Mouse (Mus musculus) urinary bladder, postnatal 25 days (tissue): ENCODE measurements around the gene Snx29.

Experiments used
- DNase-seq: peaks from one replicate; pipeline ENCODE4 v3.0.0; 2022; ENCODE audit warnings: low spot score

Snx29 gene

GRCm38 (mm10) chr16:11688281-11689005, 365.7 kb downstream of the Snx29 start:
- DNase-seq = no peak

- DNase-seq = no peak
Observed at GRCm38 (mm10) chr16:11690097-11690496, 367.4 kb downstream of the Snx29 start.

DNA sequence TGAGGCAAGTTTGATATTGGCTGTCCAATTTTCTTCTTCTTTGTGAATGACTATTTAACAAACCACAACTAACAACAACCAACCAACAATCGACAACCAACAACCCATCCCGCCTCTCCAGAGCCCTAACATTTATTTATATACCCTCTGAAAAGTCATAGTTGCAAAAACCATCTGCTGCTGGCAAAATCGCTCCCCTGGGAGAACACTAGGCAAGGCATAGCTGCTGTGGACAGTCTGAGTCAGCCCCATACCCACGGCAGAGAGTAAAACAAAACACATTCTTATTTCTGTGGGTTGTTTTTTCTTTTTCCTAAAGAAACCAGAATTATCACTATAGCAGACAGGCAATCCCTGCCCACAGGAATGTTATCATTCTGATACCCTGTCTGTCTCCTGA, 368.0 kb downstream of the Snx29 start:
- no peak for DNase-seq

DNA sequence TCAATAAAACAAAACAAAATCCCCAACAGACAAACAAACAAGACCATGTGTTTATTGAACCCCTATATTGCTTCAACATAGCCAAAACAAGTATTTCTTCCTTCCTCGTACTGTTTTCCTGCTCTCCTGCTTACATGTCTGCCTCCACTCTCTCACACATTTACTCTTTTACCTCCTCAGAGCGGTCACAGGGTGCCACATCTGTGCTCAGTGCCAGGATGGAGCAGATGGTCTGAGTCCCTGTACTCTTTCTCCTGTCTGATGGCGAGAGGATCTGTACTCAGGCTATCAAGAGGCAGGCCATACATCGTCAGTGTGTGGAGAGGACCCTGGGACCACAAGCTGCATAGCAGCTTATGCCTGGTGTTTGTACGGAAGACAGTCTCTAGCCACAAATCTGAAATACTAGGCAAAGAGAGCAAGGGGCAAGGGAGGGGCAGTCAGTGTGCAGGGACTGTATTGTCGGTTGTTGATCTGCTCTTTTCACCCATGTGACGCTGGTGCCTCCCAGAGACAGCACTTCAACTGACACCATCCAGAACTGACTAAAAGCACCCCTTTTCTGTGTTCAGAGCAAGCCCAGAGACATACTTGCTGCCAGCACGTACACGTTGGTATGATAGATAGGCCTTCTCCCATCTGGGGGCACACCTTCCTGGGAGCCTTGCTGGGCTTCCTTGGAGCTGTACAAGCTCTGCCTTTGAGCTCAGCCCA, 368.9 kb downstream of the Snx29 start:
- DNase-seq = no peak

DNA sequence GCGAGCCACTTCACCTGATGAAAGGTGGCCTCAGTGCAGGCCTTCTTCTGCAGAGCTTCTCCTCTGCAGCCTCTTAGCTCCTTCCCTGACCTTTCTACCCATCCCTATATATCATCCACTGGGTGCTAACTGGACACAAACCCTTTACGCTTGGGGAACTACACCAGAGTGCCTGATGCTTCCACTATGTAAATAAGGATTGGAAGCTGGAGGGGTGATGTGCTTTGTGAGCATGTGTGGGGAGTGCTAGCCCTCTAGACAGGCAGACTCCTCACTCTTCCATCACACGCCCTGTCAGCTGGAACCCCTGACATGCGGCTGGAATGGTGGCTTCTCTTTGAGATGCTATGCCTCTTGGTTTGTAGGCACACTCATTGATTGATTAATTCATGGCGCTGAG, 370.0 kb downstream of the Snx29 start:
- no peak for DNase-seq

- DNase-seq = no peak
Observed at GRCm38 (mm10) chr16:11694386-11694785, 371.7 kb downstream of the Snx29 start.

- no peak for DNase-seq
Observed at GRCm38 (mm10) chr16:11696767-11697166, 374.1 kb downstream of the Snx29 start.

GRCm38 (mm10) chr16:11697710-11698357, 375.1 kb downstream of the Snx29 start:
- no peak for DNase-seq

- no peak for DNase-seq
Observed at GRCm38 (mm10) chr16:11701579-11701978, 378.9 kb downstream of the Snx29 start.

- no peak for DNase-seq
Observed at GRCm38 (mm10) chr16:11704096-11704495, 381.4 kb downstream of the Snx29 start.

DNA sequence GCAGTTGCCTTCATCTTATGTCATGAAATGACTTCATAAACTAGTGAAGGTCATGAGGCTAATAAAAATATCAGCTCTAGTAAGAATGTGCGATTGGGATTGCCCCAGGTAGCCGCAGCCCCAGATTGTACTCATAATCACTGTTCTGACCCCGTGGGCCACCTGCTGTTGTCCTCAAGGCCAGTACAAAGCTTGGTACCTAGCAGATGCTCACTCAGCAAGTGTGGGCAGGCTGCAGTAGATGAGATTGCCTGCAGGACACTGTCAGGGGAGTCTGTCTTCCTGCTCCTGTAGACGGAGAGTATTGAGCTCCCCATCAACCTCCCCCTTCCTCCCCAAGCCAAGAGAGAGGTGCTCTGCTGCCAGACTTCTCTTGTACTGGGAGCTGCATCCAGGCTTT, 382.7 kb downstream of the Snx29 start:
- DNase-seq = no peak

DNA sequence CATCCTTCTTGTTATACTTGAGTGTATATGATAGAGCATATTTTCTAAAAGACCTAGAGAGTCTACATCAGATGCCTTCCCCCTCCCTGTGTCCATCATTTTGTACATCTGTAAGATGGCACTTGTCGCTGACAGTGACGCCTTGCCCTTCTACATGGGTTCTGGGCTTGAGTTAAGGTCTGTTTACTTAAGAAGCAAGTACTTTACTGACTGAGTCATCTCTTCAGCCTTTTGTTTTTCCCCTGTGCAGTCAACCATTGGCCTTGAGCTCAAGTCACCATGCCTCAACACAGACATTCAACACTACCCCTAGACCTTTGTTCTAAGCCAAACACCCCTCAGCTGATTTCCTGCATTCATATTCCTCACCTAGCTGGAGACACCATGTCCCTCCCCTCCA, 385.4 kb downstream of the Snx29 start:
- DNase-seq = no peak

DNA sequence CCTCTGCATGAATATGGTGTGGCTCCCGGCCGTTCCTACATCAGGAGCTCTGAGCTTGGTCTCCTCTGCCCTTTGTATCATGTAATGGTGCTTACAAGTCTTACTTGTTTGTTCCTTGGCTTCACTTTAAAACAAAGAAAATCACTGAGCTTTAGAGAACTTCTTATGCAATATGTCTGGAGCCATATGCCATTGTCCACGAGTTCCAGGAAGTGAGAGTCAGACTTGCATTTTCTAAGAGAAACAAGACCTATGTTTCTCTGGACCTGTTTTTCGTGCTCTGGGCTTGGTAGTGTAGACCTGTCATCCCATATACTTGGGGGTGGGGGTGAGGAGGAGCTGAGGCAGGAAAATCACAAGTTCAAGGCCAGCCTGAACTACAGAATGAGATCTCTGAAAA, 386.7 kb downstream of the Snx29 start:
- DNase-seq = no peak

GRCm38 (mm10) chr16:11709999-11710667, 387.4 kb downstream of the Snx29 start:
- DNase-seq = no peak

GRCm38 (mm10) chr16:11713265-11713865, 390.7 kb downstream of the Snx29 start:
- DNase-seq = no peak

DNA sequence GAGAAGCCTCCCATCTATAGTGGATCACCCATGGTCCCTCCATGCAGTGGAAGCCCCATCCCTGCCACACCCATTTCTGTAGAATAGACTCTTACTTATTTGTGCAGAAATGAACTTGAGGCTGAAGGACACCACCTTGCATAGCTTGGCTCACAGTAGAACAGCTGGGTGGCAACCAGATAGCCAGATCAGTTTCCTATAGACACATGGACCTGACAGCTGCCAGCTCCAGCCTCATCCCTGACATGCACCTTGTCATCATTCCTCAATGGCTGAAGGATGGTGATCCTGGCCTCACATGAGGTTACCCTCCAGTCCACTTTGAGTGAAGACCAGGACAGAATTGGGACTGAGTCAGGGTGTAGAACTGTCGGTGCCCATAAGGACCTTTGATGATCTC, 394.2 kb downstream of the Snx29 start:
- no peak for DNase-seq

DNA sequence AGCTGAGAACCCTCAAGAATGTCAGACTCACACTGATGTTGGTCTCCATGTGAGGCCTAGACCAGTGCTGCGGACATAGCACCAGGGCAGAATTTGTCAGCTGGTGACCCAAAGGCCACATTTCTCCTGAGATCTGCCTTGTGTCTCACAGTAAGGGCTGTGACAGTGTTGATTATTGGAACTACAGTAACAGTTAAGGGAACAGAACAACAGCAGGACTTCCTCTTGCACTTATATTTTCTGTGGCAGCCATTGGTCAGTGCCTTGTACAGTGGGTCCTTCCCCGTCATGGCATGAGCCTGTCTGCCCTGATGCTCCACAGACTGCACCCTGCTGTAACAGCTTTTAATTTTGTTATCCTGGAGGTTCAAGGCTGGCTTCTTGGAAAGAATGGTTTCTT, 403.2 kb downstream of the Snx29 start:
- DNase-seq = no peak

GRCm38 (mm10) chr16:11727331-11727730, 404.6 kb downstream of the Snx29 start:
- DNase-seq = no peak

DNA sequence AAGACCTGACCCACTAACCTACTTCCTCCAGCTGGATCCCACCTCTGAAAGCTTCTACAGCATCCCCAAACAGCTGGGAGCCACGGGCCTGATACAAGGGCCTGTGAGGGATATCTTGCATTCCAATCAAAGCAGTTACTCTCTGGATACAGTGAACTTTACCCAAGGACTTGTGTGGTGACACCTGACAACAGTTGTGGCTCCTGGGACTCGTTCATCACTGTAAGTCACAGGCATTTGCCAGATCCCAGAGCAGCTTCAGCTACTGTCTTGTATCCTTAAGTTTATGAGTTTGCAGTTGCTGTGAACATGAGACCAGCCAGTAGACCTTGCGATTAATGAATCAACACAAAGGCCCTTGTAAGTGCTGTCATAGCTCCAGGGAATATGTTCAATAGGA, 405.4 kb downstream of the Snx29 start:
- DNase-seq = no peak

- no peak for DNase-seq
Observed at GRCm38 (mm10) chr16:11728627-11729026, 405.9 kb downstream of the Snx29 start.

DNA sequence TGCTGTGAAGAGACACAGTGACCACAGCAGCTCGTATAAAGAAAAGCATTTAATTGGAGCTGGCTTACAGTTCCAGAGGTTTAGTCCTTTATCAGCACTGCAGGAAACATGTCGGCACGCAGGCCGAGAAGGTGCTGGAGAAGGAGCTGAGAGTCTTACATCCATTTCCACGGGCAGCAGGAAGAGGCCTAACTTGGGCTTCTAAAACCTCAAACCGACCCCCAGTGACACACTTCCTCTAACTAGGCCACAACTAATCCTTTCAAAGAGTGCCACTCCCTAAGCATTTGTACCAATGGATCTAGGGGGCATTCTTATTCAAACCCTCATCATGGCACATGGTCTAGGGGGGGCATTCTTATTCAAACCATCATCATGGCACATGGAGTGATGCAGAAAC, 406.4 kb downstream of the Snx29 start:
- no peak for DNase-seq

DNA sequence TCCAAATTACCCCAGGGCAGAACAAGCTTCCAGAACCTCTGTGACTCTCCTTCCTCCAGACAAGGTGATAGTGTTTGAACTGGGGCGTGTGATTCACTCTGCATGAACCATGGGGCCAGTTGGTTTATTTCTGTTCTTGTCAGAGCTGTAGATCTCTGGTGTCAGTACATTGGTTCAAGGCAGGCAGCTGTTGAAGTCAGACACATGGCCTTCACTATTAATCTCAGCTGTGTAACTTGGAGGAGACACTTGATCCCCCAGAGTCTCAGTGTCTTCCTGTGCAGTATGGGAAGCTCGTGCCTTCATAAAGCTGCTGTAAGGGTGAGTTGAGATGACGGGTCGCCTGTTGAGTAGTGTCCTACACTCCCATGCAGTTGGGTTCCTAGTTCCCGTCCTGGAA, 407.1 kb downstream of the Snx29 start:
- DNase-seq = no peak
